Mouse (Mus musculus) cerebellum, postnatal 36 days (tissue): ENCODE results near the gene Cutal.

Experiments
- DNase-seq, 2 experiments: peaks; one replicate each; pipeline ENCODE4 v3.0.0; 2021 to 2022; ENCODE audit warnings: mixed read lengths in 2 of 2

Gene Cutal

GRCm38 (mm10) chr2:34922729-34923128, 48.5 kb downstream of the Cutal start:
- no peak for DNase-seq

- no peak for DNase-seq
These were observed 53.1 kb downstream of the Cutal start for GRCm38 (mm10) chr2:34927320-34927719.

- no peak for DNase-seq
These were observed 63.3 kb downstream of the Cutal start for GRCm38 (mm10) chr2:34937460-34937859.

- no peak for DNase-seq
These were observed 64.3 kb downstream of the Cutal start for GRCm38 (mm10) chr2:34938269-34939208.

GRCm38 (mm10) chr2:34940246-34940645, 66.0 kb downstream of the Cutal start:
- DNase-seq, result no peak

- DNase-seq, result no peak
These were observed 67.0 kb downstream of the Cutal start for GRCm38 (mm10) chr2:34941061-34941675.
